Mouse (Mus musculus): ENCODE results near the gene Vpreb1. TPM values are rescaled to one million over a fixed set of nuclear protein-coding genes. Genes with fewer than 3 reads are reported as not detected.

Gene Vpreb1
- polyA plus RNA-seq, 1 experiment: 4.5 TPM

- 87% methylated on average over 4 of the region's 4 CpGs for WGBS
- Histone ChIP-seq H3K27me3 (ENCODE audit: control insufficient read depth, insufficient read depth, low read length) (no peaks in the 10 kb centered on the region), H3K27ac (ENCODE audit: insufficient read depth, low read depth, low read length) (no peak overlapping the region), H3K4me3 (ENCODE audit: low read depth, low read length) (no peak overlapping the region), H3K4me1 (ENCODE audit: control insufficient read depth, insufficient read depth, insufficient read length, low read length) (peaks cover 6% of the 10 kb centered on the region; the same call in 1 of the 2 replicates), H3K36me3 (ENCODE audit: control insufficient read depth, insufficient read depth, low read length) (peaks cover 4% of the 10 kb centered on the region; the same call in 1 of the 2 replicates)
- TF ChIP-seq POLR2A (IDR thresholded peaks at IDR 0.05; ENCODE audit: low read depth, low read length): no peak
- TF ChIP-seq CTCF (IDR thresholded peaks at IDR 0.05; ENCODE audit: extremely low read depth, insufficient read length, insufficient replicate concordance, low read depth, low read length): no peak
These were observed 31.7 kb upstream of the Vpreb1 start for GRCm38 (mm10) chr16:16902329-16902728.

- Histone ChIP-seq H3K27ac (ENCODE audit: insufficient read depth, low read depth, low read length) (peak overlapping the region; percentile 4), H3K4me3 (ENCODE audit: low read depth, low read length) (peak overlapping the region; percentile 71), H3K36me3 (ENCODE audit: control insufficient read depth, insufficient read depth, low read length) (peaks cover 6% of the 10 kb centered on the region), H3K4me1 (ENCODE audit: control insufficient read depth, insufficient read depth, insufficient read length, low read length) (peaks cover 10% of the 10 kb centered on the region; the same call in 1 of the 2 replicates), H3K27me3 (ENCODE audit: control insufficient read depth, insufficient read depth, low read length) (no peaks in the 10 kb centered on the region)
- TF ChIP-seq POLR2A (IDR thresholded peaks at IDR 0.05; ENCODE audit: low read depth, low read length) (no peak), CTCF (IDR thresholded peaks at IDR 0.05; ENCODE audit: extremely low read depth, insufficient read length, insufficient replicate concordance, low read depth, low read length) (no peak)
- 24% methylated on average over 10 of the region's 10 CpGs for WGBS
These were observed 26.5 kb upstream of the Vpreb1 start for GRCm38 (mm10) chr16:16897056-16897584.

- Histone ChIP-seq H3K27me3 (ENCODE audit: control insufficient read depth, insufficient read depth, low read length) (no peaks in the 10 kb centered on the region), H3K4me1 (ENCODE audit: control insufficient read depth, insufficient read depth, insufficient read length, low read length) (peaks cover 10% of the 10 kb centered on the region; the same call in 1 of the 2 replicates), H3K27ac (ENCODE audit: insufficient read depth, low read depth, low read length) (peak within 1 kb of the TSS; percentile 4), H3K36me3 (ENCODE audit: control insufficient read depth, insufficient read depth, low read length) (peaks cover 12% of the 10 kb centered on the region), H3K4me3 (ENCODE audit: low read depth, low read length) (peak within 1 kb of the TSS; percentile 71)
- peak; percentile 37; the same call in 1 of the 2 replicates for TF ChIP-seq POLR2A (IDR thresholded peaks at IDR 0.05; ENCODE audit: low read depth, low read length)
- TF ChIP-seq CTCF (IDR thresholded peaks at IDR 0.05; ENCODE audit: extremely low read depth, insufficient read length, insufficient replicate concordance, low read depth, low read length): peak; percentile 92
- WGBS: under 1% methylated on average over 29 of the region's 29 CpGs
These were observed 25.9 kb upstream of the Vpreb1 start, which contains the start of gene Ppm1f for GRCm38 (mm10) chr16:16896382-16897055. Gene Ppm1f, plus strand, starts transcription at chr16:16896469.

GRCm38 (mm10) chr16:16896015-16896381 lies 25.4 kb upstream of the Vpreb1 start:
- no peak for TF ChIP-seq CTCF (IDR thresholded peaks at IDR 0.05; ENCODE audit: extremely low read depth, insufficient read length, insufficient replicate concordance, low read depth, low read length)
- TF ChIP-seq POLR2A (IDR thresholded peaks at IDR 0.05; ENCODE audit: low read depth, low read length): no peak
- Histone ChIP-seq H3K27ac (ENCODE audit: insufficient read depth, low read depth, low read length) (no peak overlapping the region), H3K4me3 (ENCODE audit: low read depth, low read length) (no peak overlapping the region), H3K36me3 (ENCODE audit: control insufficient read depth, insufficient read depth, low read length) (peaks cover 17% of the 10 kb centered on the region), H3K27me3 (ENCODE audit: control insufficient read depth, insufficient read depth, low read length) (no peaks in the 10 kb centered on the region), H3K4me1 (ENCODE audit: control insufficient read depth, insufficient read depth, insufficient read length, low read length) (peaks cover 10% of the 10 kb centered on the region; the same call in 1 of the 2 replicates)
- 27% methylated on average over 4 of the region's 4 CpGs for WGBS

GRCm38 (mm10) chr16:16892366-16892765 lies 21.7 kb upstream of the Vpreb1 start:
- Histone ChIP-seq H3K27ac (ENCODE audit: insufficient read depth, low read depth, low read length) (no peak overlapping the region), H3K4me3 (ENCODE audit: low read depth, low read length) (no peak overlapping the region), H3K36me3 (ENCODE audit: control insufficient read depth, insufficient read depth, low read length) (peaks cover 52% of the 10 kb centered on the region), H3K4me1 (ENCODE audit: control insufficient read depth, insufficient read depth, insufficient read length, low read length) (peaks cover 4% of the 10 kb centered on the region; the same call in 1 of the 2 replicates), H3K27me3 (ENCODE audit: control insufficient read depth, insufficient read depth, low read length) (no peaks in the 10 kb centered on the region)
- WGBS: 94% methylated on average over 7 of the region's 7 CpGs
- TF ChIP-seq CTCF (IDR thresholded peaks at IDR 0.05; ENCODE audit: extremely low read depth, insufficient read length, insufficient replicate concordance, low read depth, low read length) (no peak), POLR2A (IDR thresholded peaks at IDR 0.05; ENCODE audit: low read depth, low read length) (no peak)

- Histone ChIP-seq H3K4me1 (ENCODE audit: control insufficient read depth, insufficient read depth, insufficient read length, low read length) (no peaks in the 10 kb centered on the region), H3K27me3 (ENCODE audit: control insufficient read depth, insufficient read depth, low read length) (no peaks in the 10 kb centered on the region), H3K4me3 (ENCODE audit: low read depth, low read length) (no peak overlapping the region), H3K27ac (ENCODE audit: insufficient read depth, low read depth, low read length) (no peak overlapping the region), H3K36me3 (ENCODE audit: control insufficient read depth, insufficient read depth, low read length) (peaks cover 81% of the 10 kb centered on the region)
- WGBS: 81% methylated on average over 1 of the region's 1 CpGs
- TF ChIP-seq POLR2A (IDR thresholded peaks at IDR 0.05; ENCODE audit: low read depth, low read length) (no peak), CTCF (IDR thresholded peaks at IDR 0.05; ENCODE audit: extremely low read depth, insufficient read length, insufficient replicate concordance, low read depth, low read length) (no peak)
These were observed 17.7 kb upstream of the Vpreb1 start for GRCm38 (mm10) chr16:16888341-16888740.

- TF ChIP-seq POLR2A (IDR thresholded peaks at IDR 0.05; ENCODE audit: low read depth, low read length) (no peak), CTCF (IDR thresholded peaks at IDR 0.05; ENCODE audit: extremely low read depth, insufficient read length, insufficient replicate concordance, low read depth, low read length) (no peak)
- 86% methylated on average over 5 of the region's 5 CpGs for WGBS
- Histone ChIP-seq H3K27me3 (ENCODE audit: control insufficient read depth, insufficient read depth, low read length) (no peaks in the 10 kb centered on the region), H3K4me3 (ENCODE audit: low read depth, low read length) (no peak overlapping the region), H3K36me3 (ENCODE audit: control insufficient read depth, insufficient read depth, low read length) (peaks cover 59% of the 10 kb centered on the region), H3K4me1 (ENCODE audit: control insufficient read depth, insufficient read depth, insufficient read length, low read length) (no peaks in the 10 kb centered on the region), H3K27ac (ENCODE audit: insufficient read depth, low read depth, low read length) (no peak overlapping the region)
These were observed 8.4 kb upstream of the Vpreb1 start for GRCm38 (mm10) chr16:16879025-16879424.
